Mouse (Mus musculus) myocyte (in vitro differentiated cells): ENCODE data around the gene Tmem108. TPM values are rescaled to one million over a fixed set of nuclear protein-coding genes. Genes with fewer than 3 reads are reported as not detected.

Experiments
- H3K27me3 ChIP-seq: one replicate; pipeline ENCODE4 v1.6.1; 2011; ENCODE audit not compliant: control insufficient read depth, insufficient read depth, insufficient read length
- H3K36me3 ChIP-seq: one replicate; pipeline ENCODE4 v1.6.1; 2011; ENCODE audit not compliant: control insufficient read depth, insufficient read depth
- H3K4me2 ChIP-seq: one replicate; pipeline ENCODE4 v1.6.1; 2011; ENCODE audit warnings: low read depth, control low read depth
- H3K4me3 ChIP-seq: one replicate; pipeline ENCODE4 v1.5.1; 2011; ENCODE audit warnings: mild to moderate bottlenecking, control low read depth, moderate library complexity
- H3K79me2 ChIP-seq: one replicate; pipeline ENCODE4 v1.6.1; 2011; ENCODE audit not compliant: control insufficient read depth, insufficient read depth
- H3ac ChIP-seq: one replicate; pipeline ENCODE4 v1.6.1; 2011; ENCODE audit not compliant: control insufficient read depth, insufficient read length
- CEBPB ChIP-seq: IDR thresholded peaks from 2 replicates; pipeline ENCODE4 v1.6.1; 2011; ENCODE audit warnings: mild to moderate bottlenecking, moderate library complexity; ENCODE audit not compliant: poor library complexity, insufficient read depth, severe bottlenecking
- E2F4 ChIP-seq: IDR thresholded peaks from one replicate; pipeline ENCODE4 v1.6.1; 2011; ENCODE audit warnings: mild to moderate bottlenecking, control low read depth, moderate library complexity; ENCODE audit not compliant: insufficient read depth
- MAX ChIP-seq: IDR thresholded peaks from one replicate; pipeline ENCODE4 v1.6.1; 2011; ENCODE audit warnings: low read depth, mild to moderate bottlenecking, control low read depth
- MYOD1 ChIP-seq, 3 experiments: IDR thresholded peaks; one replicate each; pipeline ENCODE4 v1.6.1; 2011; ENCODE audit warnings: control low read depth in 2 of 3, low read depth in 2 of 3, mild to moderate bottlenecking in 2 of 3, moderate library complexity in 1 of 3; ENCODE audit not compliant: insufficient read length in 2 of 3, control insufficient read depth in 1 of 3
- MYOG ChIP-seq, 3 experiments: IDR thresholded peaks; one replicate each; pipeline ENCODE4 v1.6.1; 2011; ENCODE audit warnings: control low read depth in 2 of 3, low read depth in 2 of 3, mild to moderate bottlenecking in 2 of 3; ENCODE audit not compliant: insufficient read length in 2 of 3, control insufficient read depth in 1 of 3, insufficient read depth in 1 of 3
- POLR2A ChIP-seq: IDR thresholded peaks from one replicate; pipeline ENCODE4 v1.6.1; 2011; ENCODE audit warnings: low read depth, mild to moderate bottlenecking, control low read depth, moderate library complexity; ENCODE audit not compliant: insufficient read length
- POLR2AphosphoS2 ChIP-seq: IDR thresholded peaks from one replicate; pipeline ENCODE4 v1.6.1; 2011; ENCODE audit warnings: low read depth, control low read depth; ENCODE audit not compliant: insufficient read length
- REST ChIP-seq: IDR thresholded peaks from one replicate; pipeline ENCODE4 v1.6.1; 2011; ENCODE audit warnings: mild to moderate bottlenecking, control low read depth, moderate library complexity; ENCODE audit not compliant: insufficient read depth, insufficient read length
- SRF ChIP-seq: IDR thresholded peaks from one replicate; pipeline ENCODE4 v1.6.1; 2011; ENCODE audit warnings: low read depth; ENCODE audit not compliant: control insufficient read depth, insufficient read length
- TCF12 ChIP-seq: IDR thresholded peaks from one replicate; pipeline ENCODE4 v1.6.1; 2011; ENCODE audit warnings: mild to moderate bottlenecking, control low read depth; ENCODE audit not compliant: poor library complexity, insufficient read depth, severe bottlenecking
- TCF3 ChIP-seq: IDR thresholded peaks from one replicate; pipeline ENCODE4 v1.6.1; 2011; ENCODE audit warnings: low read depth, control low read depth; ENCODE audit not compliant: insufficient read length
- USF1 ChIP-seq: IDR thresholded peaks from one replicate; pipeline ENCODE4 v1.6.1; 2011; ENCODE audit warnings: low read depth, mild to moderate bottlenecking, control low read depth, moderate library complexity
- polyA plus RNA-seq: library from polyadenylated mRNA; unstranded; fragments of >200 nt; fragmentation: generic; extraction: Trizol; gene quantifications from one replicate; pipeline ENCODE4 v1.2.1, GENCODE M21; 2012; ENCODE audit warnings: missing spikeins

Gene Tmem108
- polyA plus RNA-seq, 1 experiment = not detected

- Histone ChIP-seq H3K36me3 (no peaks in the 10 kb centered on the region), H3K4me3 (no peak overlapping the region), H3ac (no peak overlapping the region), H3K27me3 (peaks cover 6% of the 10 kb centered on the region), H3K79me2 (no peaks in the 10 kb centered on the region), H3K4me2 (no peak overlapping the region)
- TF ChIP-seq E2F4 = no peak
Observed at GRCm38 (mm10) chr9:103751568-103751967, 10.1 kb downstream of the Tmem108 start.

- no peak overlapping the region for H3ac ChIP-seq
- no peaks in the 10 kb centered on the region for H3K79me2 ChIP-seq
- H3K4me3 ChIP-seq = no peak overlapping the region
- no peak overlapping the region for H3K4me2 ChIP-seq
- TF ChIP-seq TCF3 (no peak), MAX (no peak), TCF12 (no peak), POLR2A (no peak), SRF (no peak), E2F4 (no peak), CEBPB (no peak), MYOD1 (IDR thresholded peaks at IDR 0.05; ENCODE audit: control insufficient read depth in 1 of 3, insufficient read length in 2 of 3, low read depth in 2 of 3) (no peak)
- H3K36me3 ChIP-seq = no peaks in the 10 kb centered on the region
- peaks cover 6% of the 10 kb centered on the region for H3K27me3 ChIP-seq
Observed at GRCm38 (mm10) chr9:103750491-103750890, 11.1 kb downstream of the Tmem108 start.

- H3K4me2 ChIP-seq = no peak overlapping the region
- no peaks in the 10 kb centered on the region for H3K36me3 ChIP-seq
- TF ChIP-seq USF1 (no peak), MYOG (IDR thresholded peaks at IDR 0.05; ENCODE audit: control insufficient read depth in 1 of 3, insufficient read depth in 1 of 3, insufficient read length in 2 of 3, low read depth in 2 of 3) (no peak), POLR2A (no peak), MAX (no peak), CEBPB (no peak), MYOD1 (IDR thresholded peaks at IDR 0.05; ENCODE audit: control insufficient read depth in 1 of 3, insufficient read length in 2 of 3, low read depth in 2 of 3) (no peak), POLR2AphosphoS2 (no peak), TCF12 (no peak), E2F4 (no peak), REST (no peak), TCF3 (no peak), SRF (no peak)
- H3K79me2 ChIP-seq = no peaks in the 10 kb centered on the region
- H3ac ChIP-seq = no peak overlapping the region
- H3K27me3 ChIP-seq = no peaks in the 10 kb centered on the region
- no peak overlapping the region for H3K4me3 ChIP-seq
Observed at GRCm38 (mm10) chr9:103746598-103746997, 15.0 kb downstream of the Tmem108 start.

- TF ChIP-seq MYOG (IDR thresholded peaks at IDR 0.05; ENCODE audit: control insufficient read depth in 1 of 3, insufficient read depth in 1 of 3, insufficient read length in 2 of 3, low read depth in 2 of 3) (no peak), REST (no peak), POLR2A (no peak), POLR2AphosphoS2 (no peak), TCF3 (no peak), CEBPB (no peak), MYOD1 (IDR thresholded peaks at IDR 0.05; ENCODE audit: control insufficient read depth in 1 of 3, insufficient read length in 2 of 3, low read depth in 2 of 3) (no peak)
- Histone ChIP-seq H3K4me2 (no peak overlapping the region), H3K79me2 (no peaks in the 10 kb centered on the region), H3ac (no peak overlapping the region), H3K27me3 (no peaks in the 10 kb centered on the region), H3K36me3 (no peaks in the 10 kb centered on the region), H3K4me3 (no peak overlapping the region)
Observed at GRCm38 (mm10) chr9:103740145-103740544, 21.5 kb downstream of the Tmem108 start.

- H3K79me2 ChIP-seq = no peaks in the 10 kb centered on the region
- TF ChIP-seq POLR2AphosphoS2 = no peak
- no peak for TF ChIP-seq MYOG (IDR thresholded peaks at IDR 0.05; ENCODE audit: control insufficient read depth in 1 of 3, insufficient read depth in 1 of 3, insufficient read length in 2 of 3, low read depth in 2 of 3)
- no peak for TF ChIP-seq POLR2A
- TF ChIP-seq REST = no peak
- no peak for TF ChIP-seq MYOD1 (IDR thresholded peaks at IDR 0.05; ENCODE audit: control insufficient read depth in 1 of 3, insufficient read length in 2 of 3, low read depth in 2 of 3)
- no peak for TF ChIP-seq USF1
- no peak for TF ChIP-seq CEBPB
- no peak for TF ChIP-seq MAX
- no peak for TF ChIP-seq TCF12
- TF ChIP-seq TCF3 = no peak
- no peak for TF ChIP-seq E2F4
- TF ChIP-seq SRF = no peak
- no peak overlapping the region for H3ac ChIP-seq
- no peak overlapping the region for H3K4me3 ChIP-seq
- no peak overlapping the region for H3K4me2 ChIP-seq
- no peaks in the 10 kb centered on the region for H3K27me3 ChIP-seq
- no peaks in the 10 kb centered on the region for H3K36me3 ChIP-seq
Observed at GRCm38 (mm10) chr9:103739062-103739461, 22.6 kb downstream of the Tmem108 start.

GRCm38 (mm10) chr9:103729716-103730115 lies 31.9 kb downstream of the Tmem108 start:
- Histone ChIP-seq H3K36me3 (no peaks in the 10 kb centered on the region), H3K27me3 (no peaks in the 10 kb centered on the region), H3K4me3 (no peak overlapping the region), H3ac (no peak overlapping the region), H3K4me2 (no peak overlapping the region), H3K79me2 (no peaks in the 10 kb centered on the region)
- TF ChIP-seq USF1 (no peak), SRF (no peak), MYOG (IDR thresholded peaks at IDR 0.05; ENCODE audit: control insufficient read depth in 1 of 3, insufficient read depth in 1 of 3, insufficient read length in 2 of 3, low read depth in 2 of 3) (no peak), MAX (no peak), E2F4 (no peak), MYOD1 (IDR thresholded peaks at IDR 0.05; ENCODE audit: control insufficient read depth in 1 of 3, insufficient read length in 2 of 3, low read depth in 2 of 3) (no peak), TCF12 (no peak), POLR2AphosphoS2 (no peak)
